Mouse (Mus musculus): ENCODE data around the gene 4933434E20Rik. TPM values are rescaled to one million over a fixed set of nuclear protein-coding genes. Genes with fewer than 3 reads are reported as not detected.
A peak's percentile ranks its signal among the peaks of the same experiment; 100 is the strongest.

4933434E20Rik gene
- 205 and 208 TPM in 2 replicates for polyA plus RNA-seq (2015; fragmentation: Nextera tagmentation; extraction: Ambion mirVana)

DNA sequence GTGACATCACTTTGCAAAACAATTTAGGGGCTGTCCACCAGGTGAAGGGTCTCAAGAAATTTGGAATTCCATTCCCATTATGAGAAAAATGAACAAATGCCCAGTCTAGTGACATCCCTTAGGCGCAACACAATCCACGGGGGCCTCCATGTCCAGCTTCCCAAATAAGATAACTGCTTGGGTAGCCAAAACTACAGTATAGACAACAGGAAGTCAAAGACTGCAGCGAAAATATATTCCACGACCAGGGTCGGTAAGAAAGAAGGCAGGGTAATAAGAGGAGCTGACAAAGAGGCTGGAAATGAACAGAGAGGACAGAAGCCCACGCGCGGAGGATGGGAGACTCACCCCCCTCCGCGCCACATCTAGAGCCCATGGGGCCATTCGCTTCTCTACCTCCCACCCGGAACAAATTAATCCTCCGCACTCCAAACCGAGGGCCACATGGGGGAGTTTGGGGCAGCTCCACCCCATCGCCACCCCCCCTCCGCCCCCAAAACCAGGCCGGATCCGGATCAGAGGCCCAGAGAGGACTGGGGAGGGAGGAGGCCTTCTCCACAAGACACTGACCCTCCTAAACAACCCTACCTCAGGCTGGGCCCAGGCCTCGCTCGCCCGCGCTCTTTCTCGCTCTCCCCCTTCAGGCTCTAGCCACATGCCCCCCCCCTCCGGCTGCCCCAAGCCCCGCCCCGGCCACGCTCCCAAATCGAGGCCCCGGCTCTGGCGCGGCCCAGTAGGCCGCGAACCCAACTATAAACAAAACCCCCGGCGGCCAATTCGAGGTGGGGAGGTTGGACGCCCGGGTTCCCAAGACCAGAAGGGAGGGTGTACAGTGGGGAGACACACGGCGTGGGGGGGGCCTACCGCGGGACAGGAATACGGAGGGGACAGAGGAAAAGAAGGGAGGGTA lies at the start of gene 4933434E20Rik:
Gene 4933434E20Rik (plus strand): TSS at position 196 of the 910 bp plus-strand sequence.
- H3K27ac ChIP-seq (replicated peaks) = peak within 1 kb of the TSS; percentile 87
- no peaks in the 10 kb centered on the region for H3K27me3 ChIP-seq
- H3K4me1 ChIP-seq (replicated peaks) = peaks cover 43% of the 10 kb centered on the region
- peak within 1 kb of the TSS; percentile 61 for H3K4me2 ChIP-seq
- H3K36me3 ChIP-seq = peaks cover 26% of the 10 kb centered on the region
- peak within 1 kb of the TSS; percentile 83 for H3K9ac ChIP-seq
- under 1% methylated on average over 42 of the region's 43 CpGs for WGBS
- no peaks in the 10 kb centered on the region for H3K9me3 ChIP-seq
- peak; percentile 83 for ATAC-seq (ENCODE audit: low FRiP score, low read depth)
- peak within 1 kb of the TSS; percentile 74 for H3K4me3 ChIP-seq

DNA sequence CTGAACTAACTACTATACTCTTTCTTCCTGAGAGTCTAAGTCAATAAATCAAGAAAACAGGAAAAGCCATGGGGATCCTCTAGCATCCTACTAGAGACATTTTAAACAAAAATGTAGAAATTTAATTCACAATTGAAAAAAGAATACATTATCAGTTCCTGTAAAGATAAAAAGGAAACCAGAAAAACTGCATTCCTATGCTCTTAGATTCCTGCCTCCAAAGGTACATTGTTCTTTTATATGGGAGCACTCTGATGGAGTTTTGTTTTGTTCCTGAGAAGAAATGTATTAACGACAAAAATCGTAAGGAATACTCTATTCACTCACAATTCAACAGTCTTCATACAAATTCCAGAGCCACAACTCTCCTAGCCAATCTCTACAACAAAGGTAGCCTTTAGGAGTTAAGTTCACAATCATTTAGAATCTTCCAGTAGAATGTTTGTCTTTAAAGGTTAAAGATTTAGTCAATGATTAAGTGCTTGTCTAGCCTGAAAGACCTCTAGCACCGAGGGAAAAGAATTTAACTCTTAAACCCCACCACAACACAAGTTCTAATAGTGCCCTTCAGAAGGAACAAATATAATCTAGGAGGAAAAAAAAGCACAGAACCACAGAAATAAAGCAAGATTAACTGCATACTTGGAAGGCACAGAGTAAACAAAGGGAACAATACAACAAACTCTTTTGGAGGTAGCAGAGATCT lies 47.2 kb upstream of the 4933434E20Rik start:
- ATAC-seq (ENCODE audit: low FRiP score, low read depth) = no peak
- 76% methylated on average over 3 of the region's 3 CpGs for WGBS
- no peaks in the 10 kb centered on the region for H3K9me3 ChIP-seq
- no peak overlapping the region for H3K4me3 ChIP-seq
- H3K9ac ChIP-seq = no peak overlapping the region
- peaks cover 77% of the 10 kb centered on the region for H3K36me3 ChIP-seq
- no peak overlapping the region for H3K4me2 ChIP-seq
- H3K4me1 ChIP-seq (replicated peaks) = peaks cover 4% of the 10 kb centered on the region; the same call in 1 of the 2 replicates
- H3K27me3 ChIP-seq = no peaks in the 10 kb centered on the region
- H3K27ac ChIP-seq (replicated peaks) = no peak overlapping the region

GRCm38 (mm10) chr3:90010291-90010690 lies 41.1 kb upstream of the 4933434E20Rik start:
- ATAC-seq (ENCODE audit: low FRiP score, low read depth) = no peak
- Histone ChIP-seq H3K4me2 (no peak overlapping the region), H3K9me3 (no peaks in the 10 kb centered on the region), H3K36me3 (peaks cover 97% of the 10 kb centered on the region), H3K4me1 (replicated peaks) (no peaks in the 10 kb centered on the region), H3K4me3 (no peak overlapping the region), H3K9ac (no peak overlapping the region), H3K27me3 (no peaks in the 10 kb centered on the region), H3K27ac (replicated peaks) (no peak overlapping the region)
- 81% methylated on average over 2 of the region's 2 CpGs for WGBS

GRCm38 (mm10) chr3:90016626-90017025 lies 34.8 kb upstream of the 4933434E20Rik start:
- H3K27me3 ChIP-seq = no peaks in the 10 kb centered on the region
- 95% methylated on average over 4 of the region's 4 CpGs for WGBS
- ATAC-seq (ENCODE audit: low FRiP score, low read depth) = no peak
- no peaks in the 10 kb centered on the region for H3K4me1 ChIP-seq (replicated peaks)
- H3K9ac ChIP-seq = no peak overlapping the region
- H3K9me3 ChIP-seq = no peaks in the 10 kb centered on the region
- H3K4me3 ChIP-seq = no peak overlapping the region
- no peak overlapping the region for H3K4me2 ChIP-seq
- no peak overlapping the region for H3K27ac ChIP-seq (replicated peaks)
- H3K36me3 ChIP-seq = peaks cover 98% of the 10 kb centered on the region

DNA sequence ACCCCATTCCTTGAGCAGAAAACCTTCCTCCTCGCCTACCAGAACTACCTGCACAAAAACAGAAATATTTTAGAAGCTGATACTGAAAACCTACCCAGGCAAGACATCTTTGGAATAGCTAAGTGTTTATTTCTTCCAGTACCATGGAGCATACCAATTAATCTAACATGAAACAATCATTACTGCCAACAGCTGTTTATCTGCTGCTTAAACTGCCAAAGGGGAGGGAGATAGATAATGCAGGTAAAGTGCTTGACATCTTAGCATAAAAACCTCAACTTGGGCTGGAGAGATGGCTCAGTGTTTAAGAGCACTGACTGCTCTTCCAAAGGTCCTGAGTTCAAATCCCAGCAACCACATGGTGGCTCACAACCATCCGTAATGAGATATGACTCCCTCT lies 16.8 kb upstream of the 4933434E20Rik start:
- 95% methylated on average over 2 of the region's 2 CpGs for WGBS
- no peaks in the 10 kb centered on the region for H3K4me1 ChIP-seq (replicated peaks)
- no peak overlapping the region for H3K9ac ChIP-seq
- no peaks in the 10 kb centered on the region for H3K27me3 ChIP-seq
- peaks cover 81% of the 10 kb centered on the region for H3K36me3 ChIP-seq
- H3K27ac ChIP-seq (replicated peaks) = no peak overlapping the region
- H3K4me3 ChIP-seq = no peak overlapping the region
- no peak overlapping the region for H3K4me2 ChIP-seq
- no peak for ATAC-seq (ENCODE audit: low FRiP score, low read depth)
- no peaks in the 10 kb centered on the region for H3K9me3 ChIP-seq

DNA sequence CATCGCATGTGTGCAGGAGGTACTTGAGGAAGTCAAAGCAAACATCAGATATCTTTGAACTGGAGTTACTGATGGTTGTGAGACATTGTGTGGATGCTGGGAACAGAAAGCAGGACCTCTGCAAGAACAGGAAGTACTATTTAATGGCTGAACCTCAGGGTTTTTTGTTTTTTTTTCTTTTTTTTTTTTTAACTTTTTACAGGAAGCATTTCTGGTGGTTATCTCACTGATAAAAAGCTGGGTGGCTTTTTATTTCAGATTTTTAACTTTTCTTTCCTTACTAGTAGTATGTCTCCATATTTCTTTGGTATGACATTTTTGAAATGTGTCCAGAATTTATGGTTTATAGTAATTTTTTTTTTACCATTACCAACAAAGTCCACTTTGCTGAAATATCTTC lies 15.2 kb upstream of the 4933434E20Rik start:
- Histone ChIP-seq H3K4me2 (no peak overlapping the region), H3K36me3 (peaks cover 77% of the 10 kb centered on the region), H3K4me1 (replicated peaks) (no peaks in the 10 kb centered on the region), H3K27ac (replicated peaks) (no peak overlapping the region), H3K9me3 (no peaks in the 10 kb centered on the region), H3K4me3 (no peak overlapping the region), H3K27me3 (no peaks in the 10 kb centered on the region), H3K9ac (no peak overlapping the region)
- 91% methylated on average over 1 of the region's 1 CpGs for WGBS
- no peak for ATAC-seq (ENCODE audit: low FRiP score, low read depth)

DNA sequence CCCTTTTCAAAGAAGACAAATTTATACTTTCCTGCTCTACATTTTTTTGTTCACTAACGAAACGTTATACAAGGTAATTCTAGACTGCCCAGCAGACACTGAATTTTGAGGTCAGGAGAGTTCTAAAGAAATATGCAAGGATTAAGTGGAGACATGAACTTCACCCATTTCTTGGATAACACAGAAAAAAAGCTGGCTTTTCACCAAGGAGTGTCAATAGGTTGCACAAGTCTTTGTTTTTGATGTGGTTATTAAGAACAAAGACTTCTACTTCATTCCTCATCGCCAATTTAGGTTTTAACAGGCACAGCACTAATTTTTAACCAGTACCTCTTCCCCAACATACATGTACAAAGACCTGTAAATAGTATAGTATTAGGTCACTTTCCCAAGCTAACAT lies 1.7 kb upstream of the 4933434E20Rik start:
- H3K27ac ChIP-seq (replicated peaks) = no peak overlapping the region
- H3K4me1 ChIP-seq (replicated peaks) = peaks cover 29% of the 10 kb centered on the region
- 72% methylated on average over 3 of the region's 3 CpGs for WGBS
- H3K9me3 ChIP-seq = no peaks in the 10 kb centered on the region
- no peak overlapping the region for H3K9ac ChIP-seq
- H3K4me2 ChIP-seq = no peak overlapping the region
- no peaks in the 10 kb centered on the region for H3K27me3 ChIP-seq
- H3K4me3 ChIP-seq = no peak overlapping the region
- peaks cover 26% of the 10 kb centered on the region for H3K36me3 ChIP-seq
- ATAC-seq (ENCODE audit: low FRiP score, low read depth) = no peak

DNA sequence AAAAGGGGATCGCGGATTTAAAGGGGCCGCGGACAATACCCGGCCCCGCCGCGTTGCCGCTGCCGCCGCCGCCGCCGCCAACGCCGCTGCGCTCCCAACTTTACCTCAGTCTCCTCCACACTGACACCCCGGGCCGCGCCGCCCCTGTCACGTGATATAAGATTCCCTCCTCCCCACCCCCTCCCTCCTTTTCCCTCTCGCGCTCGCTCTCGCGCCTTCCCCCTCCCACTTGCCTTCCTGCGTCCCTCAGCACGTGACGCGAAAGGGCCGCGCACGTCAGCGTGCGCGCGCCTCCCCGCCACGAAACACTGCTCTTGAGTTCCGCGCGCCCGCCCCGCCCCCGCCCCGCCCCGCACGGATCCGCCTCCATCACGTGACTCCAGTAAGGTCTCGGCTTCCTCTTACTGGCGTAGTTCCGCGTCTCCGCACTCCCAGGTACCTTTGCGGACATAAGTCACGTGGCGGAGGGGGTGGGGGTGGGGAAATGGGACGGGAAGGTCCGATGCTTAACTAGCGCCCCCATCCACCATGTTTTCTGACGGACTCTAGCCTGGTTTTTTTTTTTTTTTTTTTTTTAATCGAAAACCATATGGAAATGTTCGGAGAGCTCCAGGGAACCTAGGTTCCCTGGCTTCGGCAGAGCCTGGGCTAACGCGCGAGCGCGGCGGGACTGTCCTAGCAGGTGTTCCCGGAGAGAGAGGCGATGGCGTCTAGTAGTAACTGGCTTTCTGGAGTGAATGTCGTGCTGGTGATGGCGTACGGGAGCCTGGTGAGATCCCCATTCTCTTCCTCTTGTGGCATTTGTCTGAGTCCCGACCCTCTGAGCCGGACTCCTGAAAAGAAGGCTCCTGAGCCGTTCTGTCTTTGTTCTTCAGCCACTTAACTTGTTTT lies 1.2 kb downstream of the 4933434E20Rik start, which contains the start of gene Ubap2l:
Gene Ubap2l (minus strand): TSS at position 278 of the 891 bp plus-strand sequence.
- no peaks in the 10 kb centered on the region for H3K9me3 ChIP-seq
- peaks cover 43% of the 10 kb centered on the region for H3K4me1 ChIP-seq (replicated peaks)
- ATAC-seq (ENCODE audit: low FRiP score, low read depth) = peak; percentile 94
- H3K4me3 ChIP-seq = peak within 1 kb of the TSS; percentile 74
- H3K27ac ChIP-seq (replicated peaks) = peak within 1 kb of the TSS; percentile 93
- under 1% methylated on average over 68 of the region's 81 CpGs for WGBS
- no peaks in the 10 kb centered on the region for H3K27me3 ChIP-seq
- H3K9ac ChIP-seq = peak within 1 kb of the TSS; percentile 83
- H3K4me2 ChIP-seq = peak within 1 kb of the TSS; percentile 77
- H3K36me3 ChIP-seq = peaks cover 21% of the 10 kb centered on the region

DNA sequence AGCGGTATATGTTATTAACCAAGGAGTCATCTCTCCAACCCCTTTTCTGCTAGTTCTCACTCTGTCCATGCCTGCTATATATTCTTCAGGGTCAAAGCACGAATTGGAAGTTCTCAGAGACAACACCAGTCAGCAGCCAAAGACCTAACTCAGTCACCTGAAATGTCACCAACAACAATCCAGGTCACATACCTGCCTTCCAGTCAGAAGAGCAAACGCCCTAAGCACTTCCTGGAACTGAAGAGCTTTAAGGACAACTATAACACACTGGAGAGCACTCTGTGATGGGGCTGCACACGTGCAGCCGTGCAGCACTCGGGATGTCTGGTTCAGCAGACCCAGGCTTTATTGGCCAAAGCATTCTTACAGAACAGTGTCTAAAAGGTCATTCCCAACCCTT lies 10.1 kb downstream of the 4933434E20Rik start:
- 96% methylated on average over 6 of the region's 6 CpGs for WGBS
- Histone ChIP-seq H3K27me3 (no peaks in the 10 kb centered on the region), H3K4me3 (no peak overlapping the region), H3K27ac (replicated peaks) (no peak overlapping the region), H3K9ac (no peak overlapping the region), H3K4me1 (replicated peaks) (no peaks in the 10 kb centered on the region), H3K4me2 (no peak overlapping the region), H3K9me3 (no peaks in the 10 kb centered on the region), H3K36me3 (peaks cover 50% of the 10 kb centered on the region)
- ATAC-seq (ENCODE audit: low FRiP score, low read depth) = no peak

DNA sequence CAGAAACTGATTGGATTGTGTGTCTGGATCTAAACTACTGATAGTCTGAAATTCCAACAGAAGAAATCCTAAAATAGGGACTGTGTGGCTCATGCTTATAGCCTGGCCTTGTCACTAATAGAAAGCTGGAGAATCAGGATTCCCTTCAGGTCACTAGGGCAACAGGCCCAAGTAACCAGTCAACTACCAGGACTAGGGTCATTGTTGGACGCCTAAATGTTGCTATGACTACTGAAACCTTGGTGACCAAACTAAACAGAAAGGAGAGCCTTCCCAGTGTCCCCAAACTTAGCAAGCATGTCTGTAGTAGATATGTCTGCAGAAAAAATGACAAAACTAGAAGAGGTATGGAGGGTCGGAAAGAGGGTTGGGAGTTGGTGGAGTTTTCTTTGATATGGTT lies 11.1 kb downstream of the 4933434E20Rik start:
- H3K9ac ChIP-seq = no peak overlapping the region
- H3K9me3 ChIP-seq = no peaks in the 10 kb centered on the region
- H3K4me2 ChIP-seq = no peak overlapping the region
- no peak overlapping the region for H3K4me3 ChIP-seq
- H3K36me3 ChIP-seq = peaks cover 46% of the 10 kb centered on the region
- H3K27me3 ChIP-seq = no peaks in the 10 kb centered on the region
- 52% methylated on average over 2 of the region's 2 CpGs for WGBS
- H3K4me1 ChIP-seq (replicated peaks) = no peaks in the 10 kb centered on the region
- H3K27ac ChIP-seq (replicated peaks) = no peak overlapping the region
- no peak for ATAC-seq (ENCODE audit: low FRiP score, low read depth)

DNA sequence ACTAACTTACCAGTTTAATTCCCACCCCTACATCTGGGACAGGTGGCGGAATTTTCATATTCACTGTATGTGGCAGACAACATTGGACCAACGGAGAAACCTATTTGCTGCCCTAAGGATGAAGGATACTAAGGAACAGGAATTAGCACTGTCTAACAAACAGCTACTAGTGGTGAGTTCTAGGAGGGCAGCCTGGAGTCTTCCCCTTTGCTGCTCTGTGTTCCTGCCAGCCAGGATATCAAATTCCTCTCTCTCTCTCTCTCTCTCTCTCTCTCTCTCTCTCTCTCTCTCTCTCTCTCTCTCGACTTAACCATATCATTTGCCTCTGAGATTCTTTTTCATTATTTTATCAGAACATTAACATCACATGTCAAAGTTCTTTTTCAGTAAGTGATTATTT lies 12.9 kb downstream of the 4933434E20Rik start:
- WGBS = 81% methylated on average over 3 of the region's 3 CpGs
- no peaks in the 10 kb centered on the region for H3K4me1 ChIP-seq (replicated peaks)
- H3K4me3 ChIP-seq = no peak overlapping the region
- no peaks in the 10 kb centered on the region for H3K9me3 ChIP-seq
- no peak overlapping the region for H3K4me2 ChIP-seq
- H3K27ac ChIP-seq (replicated peaks) = no peak overlapping the region
- H3K9ac ChIP-seq = no peak overlapping the region
- H3K36me3 ChIP-seq = peaks cover 40% of the 10 kb centered on the region
- ATAC-seq (ENCODE audit: low FRiP score, low read depth) = no peak
- no peaks in the 10 kb centered on the region for H3K27me3 ChIP-seq
